Mouse (Mus musculus): ENCODE results near the gene Slc39a5.

DNA sequence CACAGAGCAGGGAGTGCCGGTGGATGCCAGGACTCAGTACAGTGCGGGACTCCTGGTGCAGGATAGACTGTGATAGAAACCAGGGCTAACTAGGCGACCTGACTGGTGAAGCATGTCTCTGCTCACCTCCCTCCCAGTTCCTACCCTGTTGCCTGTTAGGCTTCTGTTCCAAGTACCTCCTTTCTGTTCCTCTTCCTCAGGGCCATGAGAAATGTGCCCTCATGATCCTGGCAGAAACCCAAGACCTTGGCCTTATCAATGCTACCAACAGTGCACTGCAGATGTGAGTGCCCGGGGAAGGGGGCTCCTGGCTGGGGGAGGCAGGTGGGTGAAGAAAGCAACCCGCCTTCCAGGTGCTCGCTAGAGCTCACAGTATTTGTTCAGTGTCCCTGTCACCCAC lies 11.5 kb downstream of the Slc39a5 start:
- no peak for TF ChIP-seq POLR2A (IDR thresholded peaks at IDR 0.05; ENCODE audit: low read depth, low read length)
- TF ChIP-seq CTCF (IDR thresholded peaks at IDR 0.05; ENCODE audit: extremely low read depth, insufficient read depth, insufficient read length, insufficient replicate concordance): no peak

Measured in spleen, adult 2 months (tissue).